Mouse (Mus musculus) forebrain, embryonic 14.5 days (tissue): Measurements from ENCODE around the gene Fbxo3. TPM values are rescaled to one million over a fixed set of nuclear protein-coding genes. Genes with fewer than 3 reads are reported as not detected.
"Not testable (repeated sequence)": the region's sequence is repeated elsewhere in the genome, so short reads cannot be mapped to it uniquely, and the experiment has no call there.

Experiments used
- ATAC-seq: fragments of 200-750 bp; cut with Nextera tagmentation; 2 replicates; pipeline ENCODE4 v1.8.0; 2017; ENCODE audit warnings: mild to moderate bottlenecking, moderate library complexity
- DNase-seq: peaks from one replicate; pipeline ENCODE4 v3.0.0-alpha.2; 2015; ENCODE audit warnings: low spot score
- H3K27ac ChIP-seq: fragments of 300-500 bp; sonication (generic); 2 replicates; pipeline ENCODE4 v1.5.1; 2014; ENCODE audit warnings: low read depth, mild to moderate bottlenecking, control low read depth, low read length, moderate library complexity
- H3K27me3 ChIP-seq: fragments of 300-500 bp; sonication (generic); replicated peaks from 2 replicates; pipeline ENCODE4 v1.6.1; 2014; ENCODE audit warnings: low read length, control low read depth, mixed read lengths; ENCODE audit not compliant: control insufficient read depth, insufficient read depth
- H3K36me3 ChIP-seq: fragments of 300-500 bp; sonication (generic); 2 replicates; pipeline ENCODE4 v1.6.1; 2014; ENCODE audit warnings: low read length, control low read depth; ENCODE audit not compliant: control insufficient read depth, insufficient read depth
- H3K4me1 ChIP-seq: fragments of 300-500 bp; sonication (generic); 2 replicates; pipeline ENCODE4 v1.6.1; 2014; ENCODE audit warnings: antibody characterized with exemption, low read length, control low read depth; ENCODE audit not compliant: control insufficient read depth, insufficient read depth
- H3K4me2 ChIP-seq: fragments of 300-500 bp; sonication (generic); 2 replicates; pipeline ENCODE4 v1.6.1; 2014; ENCODE audit warnings: mild to moderate bottlenecking, control low read depth, low read length
- H3K4me3 ChIP-seq: fragments of 300-500 bp; sonication (generic); 2 replicates; pipeline ENCODE4 v1.5.1; 2014; ENCODE audit warnings: low read depth, low read length, control low read depth
- H3K9ac ChIP-seq: fragments of 300-500 bp; sonication (generic); 2 replicates; pipeline ENCODE4 v1.6.1; 2014; ENCODE audit warnings: mild to moderate bottlenecking, low read length, control low read depth, moderate library complexity
- H3K9me3 ChIP-seq: fragments of 300-500 bp; sonication (generic); replicated peaks from 2 replicates; pipeline ENCODE4 v1.6.1; 2016; ENCODE audit warnings: low read length, control low read depth, mixed read lengths; ENCODE audit not compliant: control insufficient read depth
- WGBS: fragments of 180-500 bp; shearing (Covaris S2); extraction: QIAGEN DNeasy Blood & Tissue Kit; methylation state at CpG from one replicate; pipeline ENCODE4 v1.1.7; 2014; 5-methylcytosine and 5-hydroxymethylcytosine counted together
- polyA plus RNA-seq: library from polyadenylated mRNA; unstranded; fragments of >200 nt; fragmentation: Nextera tagmentation; extraction: Ambion mirVana; gene quantifications from 2 replicates; pipeline ENCODE4 v1.2.1, GENCODE M21; 2014

Gene Fbxo3
- polyA plus RNA-seq, 1 experiment from 2014 or later, result 56.5 TPM

DNA sequence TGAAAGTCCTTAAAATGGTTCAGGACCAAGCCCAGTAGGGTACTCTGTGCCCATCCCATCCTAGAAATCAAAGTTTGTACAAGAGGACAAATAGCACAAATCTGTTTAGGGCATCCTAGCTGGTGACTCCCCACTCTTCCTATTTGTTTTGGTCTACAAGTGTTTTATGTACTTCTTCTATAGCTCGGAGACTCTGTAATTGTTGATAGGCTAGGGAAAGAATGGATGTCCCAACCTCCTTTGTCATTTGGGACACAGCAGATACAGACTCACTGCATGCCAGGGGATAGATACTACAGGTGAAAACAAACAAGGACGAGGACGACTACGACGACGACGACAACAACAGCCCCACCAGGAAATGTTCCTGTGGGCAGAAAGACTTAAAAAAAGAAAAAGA is 40.9 kb downstream of the Fbxo3 start, which contains the start of gene Gm10799:
Gene Gm10799 (minus strand): TSS at position 101 of the 400 bp plus-strand sequence.
- not testable (repeated sequence) for H3K4me2 ChIP-seq, DNase-seq, H3K27me3 ChIP-seq, ATAC-seq, H3K36me3 ChIP-seq, H3K4me3 ChIP-seq, H3K4me1 ChIP-seq, H3K27ac ChIP-seq, H3K9ac ChIP-seq, H3K9me3 ChIP-seq
- 84% methylated on average over 7 of the region's 7 CpGs for WGBS

DNA sequence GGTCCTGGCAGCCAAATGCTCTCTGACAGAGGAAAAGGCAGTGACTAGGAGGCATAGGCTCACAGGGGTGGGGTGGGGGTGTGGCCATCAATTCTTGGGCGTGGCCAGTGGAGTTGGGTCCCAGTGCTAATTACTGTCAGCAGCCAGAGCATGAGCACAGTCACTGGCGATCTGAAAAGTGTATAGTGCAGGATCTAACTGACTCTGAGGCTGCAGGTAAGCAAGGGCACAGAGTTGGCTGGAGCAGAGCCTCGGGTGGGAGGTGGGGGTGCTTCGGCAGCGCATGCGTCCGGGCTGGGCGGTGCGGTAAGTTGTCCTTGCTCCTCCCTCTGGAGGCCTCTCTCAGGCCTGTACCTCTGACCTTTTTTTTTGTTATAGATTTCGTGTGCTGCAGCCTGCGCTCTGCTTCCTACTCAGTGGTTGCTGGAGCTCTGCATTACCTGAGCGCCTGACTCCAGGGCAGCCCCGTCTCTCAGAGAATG is 42.2 kb downstream of the Fbxo3 start, which contains the start of gene Cd59b:
Gene Cd59b (plus strand): TSS at position 146 of the 482 bp plus-strand sequence.
- Histone ChIP-seq H3K27ac (no peak within 1 kb of the TSS), H3K9ac (peak within 1 kb of the TSS; percentile 43; the same call in 1 of the 2 replicates), H3K36me3 (no peaks in the 10 kb centered on the region), H3K4me2 (peak within 1 kb of the TSS; percentile 53), H3K4me3 (peak within 1 kb of the TSS; percentile 26), H3K9me3 (no peaks in the 10 kb centered on the region), H3K4me1 (no peaks in the 10 kb centered on the region), H3K27me3 (no peaks in the 10 kb centered on the region)
- 7% methylated on average over 13 of the region's 13 CpGs for WGBS
- DNase-seq, result peak; percentile 56
- ATAC-seq, result peak; percentile 80

DNA sequence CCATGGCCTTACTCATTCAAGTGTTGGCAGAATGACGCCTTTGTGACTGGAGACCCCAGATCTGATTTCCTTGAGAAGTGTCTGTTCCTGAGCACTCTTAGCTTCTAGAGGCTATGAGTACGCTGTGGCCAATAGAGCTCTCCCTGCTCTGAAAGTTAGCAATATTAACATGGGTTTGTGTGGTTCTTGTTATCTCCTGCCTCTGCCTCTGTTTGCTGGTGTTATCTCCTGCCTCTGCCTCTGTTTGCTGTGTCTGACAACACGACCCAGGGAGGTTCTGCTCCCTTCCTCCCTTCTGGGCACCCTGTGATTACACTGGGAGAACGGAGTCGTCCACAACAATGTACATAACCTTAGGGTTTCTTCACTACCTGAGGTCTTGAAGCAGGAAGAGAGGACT is 50.8 kb downstream of the Fbxo3 start:
- H3K4me3 ChIP-seq, H3K4me2 ChIP-seq, H3K9ac ChIP-seq, H3K4me1 ChIP-seq, H3K27ac ChIP-seq, H3K36me3 ChIP-seq, H3K27me3 ChIP-seq, DNase-seq, ATAC-seq, H3K9me3 ChIP-seq: not testable (repeated sequence)
- WGBS, result 81% methylated on average over 5 of the region's 5 CpGs

DNA sequence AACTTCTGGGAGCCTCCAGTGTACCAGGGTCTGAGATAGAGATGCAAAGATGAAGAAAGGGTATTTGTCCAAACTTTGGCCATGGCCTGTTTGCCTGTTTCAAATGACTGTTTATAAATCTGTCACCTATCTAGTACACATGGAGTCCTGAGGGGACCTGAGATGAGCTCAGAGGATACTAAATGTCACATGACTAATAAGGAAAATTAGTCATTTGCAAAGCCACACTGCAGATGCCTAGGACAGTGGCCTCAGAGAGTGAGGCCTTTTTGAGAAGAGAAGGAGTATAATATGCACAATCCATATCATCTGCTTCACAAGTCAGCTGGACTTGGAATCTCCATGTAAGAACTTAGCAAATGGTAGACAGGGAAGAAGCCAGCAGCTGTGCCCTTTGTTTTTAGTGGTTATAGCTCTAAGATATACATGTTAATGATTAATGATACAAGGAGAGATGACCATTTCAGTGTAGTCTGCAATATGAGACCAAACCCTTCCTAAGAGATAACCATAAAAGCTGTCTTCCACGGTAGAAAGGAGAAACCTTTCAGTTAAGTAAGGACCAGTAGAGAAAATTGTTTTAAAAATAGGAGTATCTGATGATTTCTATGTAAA is 54.0 kb downstream of the Fbxo3 start:
- H3K4me1 ChIP-seq, H3K36me3 ChIP-seq, H3K4me2 ChIP-seq, ATAC-seq, H3K9ac ChIP-seq, DNase-seq, H3K27me3 ChIP-seq, H3K27ac ChIP-seq, H3K9me3 ChIP-seq, H3K4me3 ChIP-seq: not testable (repeated sequence)
- WGBS, result no CpG with 5 or more reads among the region's 1 CpGs

DNA sequence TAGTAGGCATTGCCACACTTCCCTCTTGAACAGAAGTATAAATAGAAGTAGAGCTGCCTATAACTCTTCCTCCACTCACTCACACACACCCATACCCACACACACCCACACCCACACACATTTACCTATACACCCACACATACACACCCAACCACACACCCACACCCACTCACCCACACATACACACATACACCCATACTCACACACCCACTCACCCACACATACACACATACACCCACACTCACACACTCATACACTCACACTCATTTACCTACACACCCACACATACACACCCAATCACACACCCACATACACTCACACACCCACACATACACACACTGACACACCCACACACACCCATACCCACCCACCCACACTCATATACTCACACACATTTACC is 55.0 kb downstream of the Fbxo3 start:
- no peaks in the 10 kb centered on the region for H3K4me1 ChIP-seq
- H3K4me2 ChIP-seq, result no peak overlapping the region
- no peak overlapping the region for H3K27ac ChIP-seq
- H3K9ac ChIP-seq, result no peak overlapping the region
- no peaks in the 10 kb centered on the region for H3K36me3 ChIP-seq
- no peak overlapping the region for H3K4me3 ChIP-seq
- ATAC-seq, result no peak
- no peak for DNase-seq
- no peaks in the 10 kb centered on the region for H3K9me3 ChIP-seq
- no peaks in the 10 kb centered on the region for H3K27me3 ChIP-seq

DNA sequence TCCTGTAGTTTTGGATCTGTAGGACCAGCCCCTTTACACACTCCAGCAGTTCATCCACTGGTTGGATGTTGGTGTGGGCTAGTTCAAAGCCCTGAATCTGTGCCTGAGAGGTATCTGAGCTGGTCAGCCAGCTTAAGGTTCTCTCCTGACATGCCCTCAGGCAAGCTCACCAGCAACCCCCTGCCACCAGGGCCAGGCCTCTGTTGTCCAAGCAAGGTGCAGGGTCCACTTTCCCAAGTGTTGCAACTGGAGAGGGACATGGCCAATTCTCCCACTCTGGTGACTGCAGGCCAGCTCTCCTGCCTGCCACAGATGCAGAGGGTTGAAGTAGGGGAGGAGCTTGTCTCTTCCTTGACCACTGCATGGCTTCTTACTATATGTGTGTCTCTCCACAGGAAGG is 56.5 kb downstream of the Fbxo3 start:
- H3K36me3 ChIP-seq, H3K27me3 ChIP-seq, ATAC-seq, H3K4me1 ChIP-seq, H3K9me3 ChIP-seq, DNase-seq, H3K9ac ChIP-seq, H3K4me2 ChIP-seq, H3K27ac ChIP-seq, H3K4me3 ChIP-seq: not testable (repeated sequence)

DNA sequence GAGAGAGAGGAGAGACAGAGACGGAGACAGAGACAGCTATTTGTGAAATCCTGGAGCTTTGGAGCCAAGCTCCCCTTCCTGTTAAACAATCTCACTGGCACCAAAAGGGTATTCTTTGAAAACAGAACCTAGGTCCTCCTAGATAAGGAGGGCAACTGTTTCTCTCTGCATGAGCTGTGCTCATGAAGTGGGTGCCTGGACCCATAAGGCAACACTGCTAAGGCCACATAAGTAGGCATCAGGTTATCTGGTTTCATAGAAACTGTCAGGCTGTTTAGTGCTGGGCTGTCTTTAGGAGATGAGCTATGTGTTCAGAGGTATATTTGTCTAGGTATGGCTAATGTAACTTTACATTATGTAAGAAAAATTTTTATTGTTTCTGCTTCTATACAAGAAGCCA is 60.0 kb downstream of the Fbxo3 start:
- ATAC-seq, result not testable (repeated sequence)
- WGBS, result 78% methylated on average over 1 of the region's 1 CpGs

DNA sequence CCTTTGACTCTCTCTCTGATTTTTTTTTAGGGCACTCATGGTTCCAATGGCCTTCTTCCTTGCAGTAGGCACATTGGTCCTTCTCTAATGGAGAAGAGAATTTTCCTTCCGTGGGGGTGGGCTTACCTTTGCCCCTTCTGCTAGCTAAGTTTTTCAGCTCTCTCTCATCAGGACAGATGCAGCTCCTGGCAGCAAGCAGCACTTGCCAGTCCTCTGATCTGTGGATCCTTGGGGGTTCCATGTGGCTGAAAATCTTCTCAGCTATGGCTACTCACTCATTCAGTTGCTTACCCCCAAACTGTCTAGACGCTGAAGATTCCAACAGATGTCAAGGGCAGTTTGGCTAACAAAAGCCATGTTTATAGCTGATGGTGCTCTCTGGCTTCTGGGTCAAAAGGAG is 65.8 kb downstream of the Fbxo3 start:
- Histone ChIP-seq H3K36me3 (no peaks in the 10 kb centered on the region), H3K4me2 (no peak overlapping the region), H3K4me1 (0 out of 2 replicates have a peak, but pooled peaks cover 4% of the 10 kb centered on the region), H3K9ac (no peak overlapping the region), H3K4me3 (no peak overlapping the region), H3K9me3 (no peaks in the 10 kb centered on the region), H3K27me3 (no peaks in the 10 kb centered on the region), H3K27ac (no peak overlapping the region)
- no peak for DNase-seq
- 82% methylated on average over 2 of the region's 2 CpGs for WGBS
- ATAC-seq, result no peak

More for the DNA sequence above, 60.0 kb downstream of the Fbxo3 start:
- H3K9ac ChIP-seq, H3K4me1 ChIP-seq, H3K27ac ChIP-seq, H3K4me3 ChIP-seq, H3K36me3 ChIP-seq, H3K4me2 ChIP-seq, H3K27me3 ChIP-seq, H3K9me3 ChIP-seq, DNase-seq: not testable (repeated sequence)

DNA sequence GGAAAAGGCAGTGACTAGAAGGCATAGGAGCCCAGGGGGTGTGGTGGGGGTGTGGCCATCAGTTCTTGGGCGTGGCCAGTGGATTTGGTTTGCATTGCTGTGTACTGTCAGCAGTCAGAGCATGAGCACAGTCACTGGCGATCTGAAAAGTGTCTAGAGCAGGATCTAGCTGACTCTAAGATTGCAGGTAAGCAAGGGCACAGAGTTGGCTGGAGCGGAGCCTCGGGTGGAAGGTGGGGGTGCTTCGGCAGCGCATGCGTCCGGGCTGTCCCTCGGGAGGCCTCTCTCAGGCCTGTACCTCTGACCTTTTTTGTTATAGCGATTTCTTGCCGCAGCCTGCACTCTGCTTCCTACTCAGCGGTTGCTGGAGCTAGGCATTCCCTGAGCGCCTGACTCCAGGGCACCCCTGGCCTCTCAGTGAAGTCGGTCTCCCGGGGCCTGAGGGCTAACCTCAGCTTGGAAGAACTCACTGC is 68.3 kb downstream of the Fbxo3 start, which contains the start of gene Cd59a:
Gene Cd59a (plus strand): TSS at position 61 of the 473 bp plus-strand sequence.
- Histone ChIP-seq H3K9ac (peak within 1 kb of the TSS; percentile 54), H3K27ac (0 out of 2 replicates have a peak within 1 kb of the TSS, but pooled peaks have one; percentile 9), H3K9me3 (no peaks in the 10 kb centered on the region), H3K4me2 (peak within 1 kb of the TSS; percentile 57), H3K36me3 (no peaks in the 10 kb centered on the region), H3K4me3 (peak within 1 kb of the TSS; percentile 30), H3K4me1 (0 out of 2 replicates have a peak, but pooled peaks cover 4% of the 10 kb centered on the region), H3K27me3 (no peaks in the 10 kb centered on the region)
- WGBS, result 9% methylated on average over 15 of the region's 15 CpGs
- peak; percentile 70 for DNase-seq
- peak; percentile 79 for ATAC-seq
